Mouse (Mus musculus): ENCODE measurements around the gene Asic4. TPM values are rescaled to one million over a fixed set of nuclear protein-coding genes. Genes with fewer than 3 reads are reported as not detected.
A peak's percentile ranks its signal among the peaks of the same experiment; 100 is the strongest.

The Asic4 gene
- polyA plus RNA-seq, 1 experiment from 2014 or later = 1.3 TPM

GRCm38 (mm10) chr1:75511437-75512210 is 61.4 kb downstream of the Asic4 start:
- Histone ChIP-seq H3K36me3 (ENCODE audit: control insufficient read depth, insufficient read depth, low read length) (no peaks in the 10 kb centered on the region), H3K9ac (ENCODE audit: low read length) (no peak overlapping the region; the same call in 1 of the 2 replicates), H3K27me3 (ENCODE audit: control insufficient read depth, insufficient read depth, low read length) (no peaks in the 10 kb centered on the region), H3K4me2 (ENCODE audit: low read depth, low read length) (no peak overlapping the region), H3K9me3 (replicated peaks; ENCODE audit: control insufficient read depth, low read length) (no peaks in the 10 kb centered on the region), H3K4me1 (ENCODE audit: control insufficient read depth, insufficient read depth, low read length) (peaks cover 18% of the 10 kb centered on the region), H3K4me3 (replicated peaks; ENCODE audit: low read length) (no peak overlapping the region), H3K27ac (ENCODE audit: low read length) (peak overlapping the region; percentile 75)
- ATAC-seq (ENCODE audit: insufficient read depth, low FRiP score) = peak; percentile 28
- 49% methylated on average over 4 of the region's 4 CpGs for WGBS

DNA sequence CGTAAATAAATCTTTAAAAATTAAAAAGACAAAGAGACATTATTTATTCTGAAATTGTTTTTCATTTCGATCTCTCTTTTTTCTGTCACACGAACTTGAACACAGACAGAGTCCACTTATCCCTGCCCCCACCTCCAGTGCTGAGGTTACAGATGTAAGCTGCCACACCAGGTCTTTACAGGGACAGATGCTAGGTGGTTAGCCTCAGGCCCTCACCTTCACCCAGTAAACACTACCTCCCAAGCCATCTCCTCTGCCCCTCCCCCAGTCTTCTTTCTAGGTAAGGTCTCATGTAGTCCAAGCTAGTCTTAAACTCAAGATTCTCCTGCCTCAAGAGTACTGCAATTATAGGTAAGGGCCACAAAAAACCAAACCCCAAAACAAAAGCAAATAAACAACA is 62.3 kb downstream of the Asic4 start:
- ATAC-seq (ENCODE audit: insufficient read depth, low FRiP score) = no peak
- Histone ChIP-seq H3K27ac (ENCODE audit: low read length) (no peak overlapping the region), H3K27me3 (ENCODE audit: control insufficient read depth, insufficient read depth, low read length) (no peaks in the 10 kb centered on the region), H3K9ac (ENCODE audit: low read length) (no peak overlapping the region), H3K4me3 (replicated peaks; ENCODE audit: low read length) (no peak overlapping the region), H3K9me3 (replicated peaks; ENCODE audit: control insufficient read depth, low read length) (no peaks in the 10 kb centered on the region), H3K4me1 (ENCODE audit: control insufficient read depth, insufficient read depth, low read length) (peaks cover 9% of the 10 kb centered on the region), H3K4me2 (ENCODE audit: low read depth, low read length) (no peak overlapping the region), H3K36me3 (ENCODE audit: control insufficient read depth, insufficient read depth, low read length) (no peaks in the 10 kb centered on the region)
- WGBS = 85% methylated on average over 3 of the region's 3 CpGs

DNA sequence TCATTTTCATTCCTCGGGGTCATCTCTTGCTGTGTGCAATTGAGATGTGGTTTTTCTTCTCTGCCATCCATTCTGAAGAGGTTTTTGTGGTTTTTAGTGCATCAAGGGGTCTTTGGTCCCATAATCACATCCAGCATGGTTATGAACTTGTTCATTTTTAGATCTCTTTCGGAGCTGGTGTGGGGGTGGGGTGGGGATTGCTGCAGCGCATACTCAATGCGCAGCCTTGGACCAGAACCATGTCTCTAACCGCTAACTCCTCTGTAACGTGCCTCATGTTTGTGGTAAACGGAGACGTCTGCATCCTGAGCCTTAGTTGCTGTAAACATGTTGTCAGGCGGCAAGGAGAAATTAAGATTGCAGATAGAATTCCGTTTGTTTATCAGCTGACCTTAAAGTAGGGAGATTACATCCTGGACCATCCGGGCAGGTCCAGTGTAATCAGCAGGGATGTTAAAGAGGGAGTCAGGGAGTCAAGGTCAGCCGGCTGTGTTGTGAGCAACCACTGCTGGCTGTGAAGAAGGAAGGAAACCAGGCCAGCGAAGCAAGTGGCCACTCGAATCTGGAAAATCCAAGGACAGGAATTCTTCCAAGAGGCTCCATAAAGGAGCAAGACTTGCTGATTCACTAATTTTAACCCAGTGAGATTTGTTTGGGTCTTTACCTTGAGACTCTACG is 66.6 kb downstream of the Asic4 start:
- Histone ChIP-seq H3K4me3 (replicated peaks; ENCODE audit: low read length) (no peak overlapping the region), H3K9ac (ENCODE audit: low read length) (no peak overlapping the region), H3K9me3 (replicated peaks; ENCODE audit: control insufficient read depth, low read length) (no peaks in the 10 kb centered on the region), H3K27ac (ENCODE audit: low read length) (no peak overlapping the region), H3K4me1 (ENCODE audit: control insufficient read depth, insufficient read depth, low read length) (peaks cover 19% of the 10 kb centered on the region), H3K27me3 (ENCODE audit: control insufficient read depth, insufficient read depth, low read length) (no peaks in the 10 kb centered on the region), H3K36me3 (ENCODE audit: control insufficient read depth, insufficient read depth, low read length) (no peaks in the 10 kb centered on the region), H3K4me2 (ENCODE audit: low read depth, low read length) (no peak overlapping the region)
- 68% methylated on average over 15 of the region's 15 CpGs for whole genome bisulfite sequencing
- no peak for ATAC-seq (ENCODE audit: insufficient read depth, low FRiP score)

DNA sequence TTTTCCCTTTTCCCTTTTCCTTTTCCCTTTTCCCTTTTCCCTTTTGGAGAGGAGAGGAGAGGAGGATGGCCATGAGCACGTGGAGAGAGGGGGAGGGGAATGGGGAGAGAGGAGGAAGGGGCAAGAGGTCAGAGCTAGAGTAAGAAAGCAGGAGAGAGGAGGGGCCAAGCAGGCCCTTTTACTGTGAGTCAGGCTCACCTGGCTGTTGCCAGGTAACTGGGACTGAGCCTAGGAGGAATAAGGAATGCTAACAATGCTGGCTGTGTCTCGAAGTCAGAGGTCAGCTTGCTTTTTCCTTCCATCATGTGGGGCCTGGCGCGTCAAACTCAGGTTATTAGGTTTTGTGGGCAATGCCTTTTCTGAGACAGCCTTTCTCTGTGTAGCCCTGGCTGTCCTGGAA is 67.7 kb downstream of the Asic4 start:
- WGBS = 33% methylated on average over 4 of the region's 4 CpGs
- Histone ChIP-seq H3K4me2 (ENCODE audit: low read depth, low read length) (no peak overlapping the region), H3K4me1 (ENCODE audit: control insufficient read depth, insufficient read depth, low read length) (peaks cover 18% of the 10 kb centered on the region), H3K36me3 (ENCODE audit: control insufficient read depth, insufficient read depth, low read length) (no peaks in the 10 kb centered on the region), H3K27ac (ENCODE audit: low read length) (peak overlapping the region; percentile 72), H3K4me3 (replicated peaks; ENCODE audit: low read length) (no peak overlapping the region), H3K9me3 (replicated peaks; ENCODE audit: control insufficient read depth, low read length) (no peaks in the 10 kb centered on the region), H3K27me3 (ENCODE audit: control insufficient read depth, insufficient read depth, low read length) (no peaks in the 10 kb centered on the region), H3K9ac (ENCODE audit: low read length) (no peak overlapping the region)
- ATAC-seq (ENCODE audit: insufficient read depth, low FRiP score) = peak; percentile 9; the same call in 1 of the 2 replicates

GRCm38 (mm10) chr1:75518427-75518826 is 68.2 kb downstream of the Asic4 start:
- no peak for ATAC-seq (ENCODE audit: insufficient read depth, low FRiP score)
- no peak overlapping the region for H3K4me3 ChIP-seq (replicated peaks; ENCODE audit: low read length)
- H3K27me3 ChIP-seq (ENCODE audit: control insufficient read depth, insufficient read depth, low read length) = no peaks in the 10 kb centered on the region
- H3K9me3 ChIP-seq (replicated peaks; ENCODE audit: control insufficient read depth, low read length) = no peaks in the 10 kb centered on the region
- WGBS = 94% methylated on average over 4 of the region's 4 CpGs
- H3K4me1 ChIP-seq (ENCODE audit: control insufficient read depth, insufficient read depth, low read length) = peaks cover 18% of the 10 kb centered on the region
- H3K4me2 ChIP-seq (ENCODE audit: low read depth, low read length) = no peak overlapping the region
- H3K9ac ChIP-seq (ENCODE audit: low read length) = no peak overlapping the region
- no peaks in the 10 kb centered on the region for H3K36me3 ChIP-seq (ENCODE audit: control insufficient read depth, insufficient read depth, low read length)
- peak overlapping the region; percentile 72 for H3K27ac ChIP-seq (ENCODE audit: low read length)

GRCm38 (mm10) chr1:75519576-75519975 is 69.3 kb downstream of the Asic4 start:
- peaks cover 18% of the 10 kb centered on the region for H3K4me1 ChIP-seq (ENCODE audit: control insufficient read depth, insufficient read depth, low read length)

DNA sequence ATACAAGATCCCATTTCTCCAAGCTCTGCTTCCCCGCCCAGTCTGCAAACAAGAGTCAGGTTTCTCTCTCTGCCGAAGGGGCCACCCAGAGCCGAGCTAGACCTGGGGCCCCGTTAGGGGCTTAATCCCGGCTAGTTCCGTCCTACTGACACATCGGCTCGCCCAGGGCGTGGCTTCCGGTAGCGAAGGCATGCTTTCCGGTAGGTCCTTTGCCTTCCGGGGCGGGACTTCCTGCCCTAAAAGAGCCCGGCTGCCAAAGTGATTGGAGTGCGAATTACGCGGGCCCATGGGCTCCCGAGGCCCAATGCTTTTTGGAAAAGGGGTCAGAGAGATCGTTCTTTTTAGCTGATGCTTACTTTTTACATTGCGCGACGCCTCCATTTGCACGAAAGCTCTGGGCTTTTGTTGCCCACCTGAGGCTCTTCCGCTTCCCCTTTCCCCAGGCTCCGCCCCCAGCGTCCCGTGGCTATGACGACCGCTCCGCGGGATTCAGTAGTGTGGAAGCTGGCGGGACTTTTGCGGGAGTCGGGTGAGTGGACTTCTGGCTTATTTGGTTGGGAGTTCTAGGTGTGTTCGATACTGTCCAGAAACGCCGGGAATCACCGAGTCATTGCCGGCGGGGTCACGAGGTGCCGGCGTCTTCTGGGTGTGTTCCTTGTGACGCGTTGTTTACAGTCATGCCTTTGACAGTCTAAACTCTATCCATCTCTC is 71.2 kb downstream of the Asic4 start, which contains the start of gene Stk11ip:
TSS of gene Stk11ip (plus strand) at position 209 of the 711 bp plus-strand sequence.
- peaks cover 18% of the 10 kb centered on the region for H3K4me1 ChIP-seq (ENCODE audit: control insufficient read depth, insufficient read depth, low read length)
- ATAC-seq (ENCODE audit: insufficient read depth, low FRiP score) = peak; percentile 97
- no peaks in the 10 kb centered on the region for H3K9me3 ChIP-seq (replicated peaks; ENCODE audit: control insufficient read depth, low read length)
- H3K4me2 ChIP-seq (ENCODE audit: low read depth, low read length) = peak within 1 kb of the TSS; percentile 68
- H3K4me3 ChIP-seq (replicated peaks; ENCODE audit: low read length) = peak within 1 kb of the TSS; percentile 74
- H3K36me3 ChIP-seq (ENCODE audit: control insufficient read depth, insufficient read depth, low read length) = no peaks in the 10 kb centered on the region
- WGBS = under 1% methylated on average over 46 of the region's 46 CpGs
- peak within 1 kb of the TSS; percentile 95 for H3K27ac ChIP-seq (ENCODE audit: low read length)
- no peaks in the 10 kb centered on the region for H3K27me3 ChIP-seq (ENCODE audit: control insufficient read depth, insufficient read depth, low read length)
- H3K9ac ChIP-seq (ENCODE audit: low read length) = peak within 1 kb of the TSS; percentile 74

More at GRCm38 (mm10) chr1:75519576-75519975, 69.3 kb downstream of the Asic4 start:
- Histone ChIP-seq H3K4me3 (replicated peaks; ENCODE audit: low read length) (no peak overlapping the region), H3K9me3 (replicated peaks; ENCODE audit: control insufficient read depth, low read length) (no peaks in the 10 kb centered on the region), H3K27ac (ENCODE audit: low read length) (peak overlapping the region; percentile 95), H3K4me2 (ENCODE audit: low read depth, low read length) (no peak overlapping the region), H3K27me3 (ENCODE audit: control insufficient read depth, insufficient read depth, low read length) (no peaks in the 10 kb centered on the region), H3K36me3 (ENCODE audit: control insufficient read depth, insufficient read depth, low read length) (no peaks in the 10 kb centered on the region), H3K9ac (ENCODE audit: low read length) (no peak overlapping the region)
- ATAC-seq (ENCODE audit: insufficient read depth, low FRiP score) = no peak
- 26% methylated on average over 5 of the region's 5 CpGs for WGBS
